Mouse (Mus musculus): ENCODE measurements at regions not wholly inside any gene's neighbourhood (a gene's known extent, or its start where the extent isn't known, plus 50 kb on each side); places are given as distances from the start of the nearest gene placed in this dataset.

GRCm38 (mm10) chr9:43387397-43387796 is 76.7 kb downstream of the Trim29 start:
- no peak for DNase-seq

GRCm38 (mm10) chr9:43389491-43390083 is 78.9 kb downstream of the Trim29 start:
- DNase-seq = no peak

GRCm38 (mm10) chr9:43392467-43393064 is 81.9 kb downstream of the Trim29 start:
- DNase-seq = no peak

GRCm38 (mm10) chr9:43394204-43394603 is 83.6 kb downstream of the Trim29 start:
- no peak for DNase-seq

GRCm38 (mm10) chr9:43395209-43395608 is 84.6 kb downstream of the Trim29 start:
- peak in 1 of 2 experiments; percentile 28 for DNase-seq

GRCm38 (mm10) chr9:43396566-43396965 is 85.9 kb downstream of the Trim29 start:
- DNase-seq = no peak

- DNase-seq = no peak
These were observed 97.8 kb downstream of the Trim29 start for GRCm38 (mm10) chr9:43408493-43408892.

GRCm38 (mm10) chr9:43412473-43412872 is 101.8 kb downstream of the Trim29 start:
- DNase-seq = peak in 1 of 2 experiments; percentile 13

GRCm38 (mm10) chr9:43419993-43420715 is 109.5 kb downstream of the Trim29 start:
- DNase-seq = no peak

GRCm38 (mm10) chr9:43427007-43427406 is 116.4 kb downstream of the Trim29 start:
- DNase-seq = no peak

- no peak for DNase-seq
These were observed 123.3 kb downstream of the Trim29 start for GRCm38 (mm10) chr9:43433953-43434352.

GRCm38 (mm10) chr9:43438476-43438875 is 127.8 kb downstream of the Trim29 start:
- peak; percentile 26 to 31 for DNase-seq

- peak; percentile 20 to 25 for DNase-seq
These were observed 130.4 kb downstream of the Trim29 start for GRCm38 (mm10) chr9:43440959-43441510.

- peak; percentile 28 to 32 for DNase-seq
These were observed 134.8 kb downstream of the Trim29 start for GRCm38 (mm10) chr9:43445491-43445890.

GRCm38 (mm10) chr9:43447372-43447771 is 136.7 kb downstream of the Trim29 start:
- no peak for DNase-seq

GRCm38 (mm10) chr9:43448981-43449380 is 138.3 kb downstream of the Trim29 start:
- peak in 1 of 2 experiments; percentile 24 for DNase-seq

- no peak for DNase-seq
These were observed 143.4 kb downstream of the Trim29 start for GRCm38 (mm10) chr9:43453953-43454582.

GRCm38 (mm10) chr9:43457736-43458135 is 147.1 kb downstream of the Trim29 start:
- no peak for DNase-seq

GRCm38 (mm10) chr9:43461131-43461530 is 150.5 kb downstream of the Trim29 start:
- no peak for DNase-seq

- no peak for DNase-seq
These were observed 152.9 kb downstream of the Trim29 start for GRCm38 (mm10) chr9:43463445-43464090.

- DNase-seq = no peak
These were observed 154.5 kb downstream of the Trim29 start for GRCm38 (mm10) chr9:43465129-43465528.

- DNase-seq = no peak
These were observed 155.2 kb downstream of the Trim29 start for GRCm38 (mm10) chr9:43465731-43466330.

Data from cerebellum, postnatal 14 days (tissue).